Mouse (Mus musculus) E14TG2a.4 (cell line): ENCODE data around the gene Lrrc49.

Experiments
- CTCF ChIP-seq: conservative IDR thresholded peaks from 2 replicates; pipeline ENCODE4 v1.5.1; 2014; ENCODE audit warnings: low read length
- NANOG ChIP-seq: IDR thresholded peaks from 2 replicates; pipeline ENCODE4 v1.6.1; 2014; ENCODE audit warnings: borderline replicate concordance, low read length, mixed read lengths

DNA sequence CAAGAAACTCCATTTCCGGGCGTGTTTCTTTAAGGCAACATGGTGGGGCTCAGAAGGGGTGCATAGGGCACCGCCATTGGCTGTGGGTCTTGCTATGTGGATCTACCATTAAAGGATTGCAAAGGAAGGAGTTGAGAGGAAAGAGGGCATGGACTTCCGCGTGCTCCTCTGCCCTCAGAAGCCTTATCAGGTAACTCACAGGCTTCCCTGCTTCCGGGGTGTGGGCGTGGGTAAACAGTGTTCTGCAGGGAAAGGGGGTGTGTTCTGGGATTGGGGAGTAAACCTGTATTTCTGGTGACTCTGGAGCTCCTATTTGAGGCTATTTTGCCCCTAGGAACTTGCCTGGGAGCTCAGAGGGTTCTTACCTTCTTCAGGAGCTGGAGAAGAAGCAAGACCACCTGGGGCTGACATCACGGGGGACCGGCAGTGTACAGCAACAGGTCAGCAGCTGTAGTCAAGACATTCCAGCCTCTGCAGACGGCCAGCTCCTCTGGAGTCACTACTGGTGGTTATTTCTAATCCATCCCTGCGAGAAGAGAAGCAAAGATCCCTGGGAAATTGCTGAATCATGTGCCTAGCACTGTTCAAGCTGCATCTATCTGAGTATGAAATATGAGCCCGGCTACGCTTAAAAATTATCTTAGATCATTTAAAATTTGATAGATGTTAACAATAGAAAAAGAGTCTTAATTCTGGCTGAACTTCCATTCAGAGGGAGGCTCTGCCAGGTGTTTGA lies 142.4 kb downstream of the Lrrc49 start:
- TF ChIP-seq CTCF (no peak), NANOG (no peak)
